Mouse (Mus musculus) neutrophil, adult 5-6 weeks (primary cell): Measurements from ENCODE around the gene Plekhg6. TPM values are rescaled to one million over a fixed set of nuclear protein-coding genes. Genes with fewer than 3 reads are reported as not detected.

ENCODE experiments used
- ATAC-seq: fragments of 151-379, 151-347 bp; 2 replicates; pipeline ENCODE4 v1.8.0; 2017; ENCODE audit warnings: mild to moderate bottlenecking, moderate TSS enrichment; ENCODE audit not compliant: insufficient number of reproducible peaks, poor library complexity, low FRiP score, severe bottlenecking; ENCODE audit errors: extremely low read depth
- total RNA-seq: library from RNA; stranded (forward); fragments of 200-1000 nt; gene quantifications from 2 replicates; pipeline ENCODE4 v1.2.3, GENCODE M21; 2017

Plekhg6 gene
- total RNA-seq, result 0.25 and 0.35 TPM in 2 replicates

DNA sequence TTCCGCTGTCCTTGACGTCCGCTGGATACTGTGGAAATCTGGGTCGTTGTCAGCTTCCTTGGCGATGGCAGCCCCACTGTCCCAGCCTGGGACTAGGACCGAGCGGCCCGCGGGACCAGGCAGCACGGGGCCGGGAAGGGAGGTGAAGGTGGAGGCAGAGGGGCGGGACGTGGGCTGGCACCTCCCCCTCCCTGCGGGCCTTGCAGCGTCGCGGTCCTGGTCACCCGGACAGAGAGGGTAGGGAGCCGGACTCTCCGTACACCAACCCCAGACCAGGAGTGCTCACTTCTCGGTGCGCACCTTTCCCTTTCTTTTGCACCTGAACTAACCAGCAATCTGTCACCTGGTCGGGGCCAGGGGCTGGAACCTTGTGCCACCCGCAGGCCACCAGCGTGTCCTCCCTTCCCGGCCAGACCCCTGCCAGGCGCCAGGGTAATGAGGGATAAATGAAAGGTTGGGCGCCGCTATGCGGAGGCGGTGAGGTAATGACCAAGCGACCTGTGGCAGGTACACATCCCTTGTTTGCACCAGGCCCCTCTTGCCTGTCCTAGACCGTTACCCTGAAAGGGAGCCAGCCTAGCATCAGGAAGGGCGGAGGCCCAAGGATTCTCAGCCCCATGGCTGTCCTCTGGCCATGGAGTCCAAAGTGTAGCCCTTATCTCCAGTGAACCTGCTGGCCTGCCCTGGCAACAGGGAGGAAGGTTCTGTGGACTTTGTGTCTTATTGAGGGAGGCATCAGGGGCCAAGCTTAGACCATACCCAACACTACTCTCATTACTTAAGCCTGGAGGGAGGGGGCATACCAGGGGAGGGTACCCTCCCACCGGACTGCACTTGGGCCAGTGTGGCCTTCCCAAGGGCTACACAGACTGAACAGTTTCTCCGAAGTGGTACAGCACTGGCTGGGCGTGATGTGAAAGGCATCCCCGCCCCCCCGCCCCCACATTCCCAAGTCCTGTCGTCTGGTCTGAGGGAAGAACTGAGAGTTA, at the start of gene Plekhg6:
TSS of gene Plekhg6 (minus strand) at position 422 of the 989 bp plus-strand sequence.
- no peak for ATAC-seq

DNA sequence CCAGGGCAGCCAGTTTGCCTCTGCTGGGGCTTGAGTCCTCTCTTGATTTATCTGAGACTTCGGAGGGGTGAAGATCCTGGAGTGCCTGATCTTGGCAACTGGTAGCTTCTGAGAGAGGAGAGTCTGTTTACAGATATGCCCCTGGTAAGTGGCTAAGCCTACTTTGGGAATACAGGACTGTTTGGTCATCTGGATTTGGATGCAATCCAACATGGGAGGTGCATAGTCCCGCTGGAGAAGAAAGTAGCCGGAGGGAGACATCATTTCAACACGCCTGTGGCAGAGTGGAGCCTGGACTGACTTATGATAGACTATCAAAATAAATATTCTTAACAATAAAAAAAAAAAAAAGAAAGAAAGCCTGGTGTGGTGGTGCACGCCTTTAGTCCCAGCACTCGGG, 49.1 kb upstream of the Plekhg6 start:
- ATAC-seq, result no peak

- ATAC-seq, result peak; percentile 92
Observed at GRCm38 (mm10) chr6:125426383-125427360, 46.1 kb upstream of the Plekhg6 start.

DNA sequence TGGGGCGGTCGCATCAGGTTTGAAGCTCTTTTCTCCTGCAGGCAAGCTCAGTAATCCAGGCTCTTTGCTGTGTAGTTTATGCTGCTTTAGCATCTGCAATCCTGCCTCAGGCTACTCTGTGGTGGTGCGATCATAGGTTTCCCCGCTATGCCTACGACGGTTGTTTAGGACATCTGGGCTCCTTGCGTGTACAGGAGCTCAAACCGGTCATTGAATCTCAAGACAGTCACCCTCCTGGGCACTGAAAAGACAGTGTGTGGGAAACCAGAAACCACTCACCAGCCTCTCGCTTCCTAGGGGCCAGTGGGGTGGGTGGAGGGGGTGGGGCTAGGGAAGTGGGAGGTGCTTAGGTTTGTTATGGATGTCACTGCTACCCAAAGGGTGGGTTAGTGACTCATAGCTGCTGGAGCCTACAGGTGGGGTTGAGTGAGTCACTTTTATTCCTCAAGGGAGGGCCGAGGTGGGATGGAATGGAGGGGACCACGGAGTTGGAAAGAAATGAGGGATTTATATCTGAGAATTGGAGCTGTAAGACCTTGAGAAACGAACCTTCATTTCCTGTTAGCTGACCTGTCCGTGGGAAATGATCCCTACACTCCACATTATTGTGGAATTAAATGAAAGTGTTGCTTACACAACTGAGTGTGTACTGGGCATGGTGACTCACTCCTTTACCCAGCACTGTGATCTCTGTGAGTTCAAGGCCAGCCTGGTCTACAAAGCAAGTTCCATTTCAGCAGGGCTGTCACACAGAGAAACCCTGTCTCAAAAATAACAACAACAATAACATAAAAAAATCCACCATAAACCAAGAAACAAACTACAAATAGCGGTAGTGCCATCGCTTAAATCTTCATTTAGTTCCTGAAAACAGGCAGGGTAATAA, 44.9 kb upstream of the Plekhg6 start:
- no peak for ATAC-seq

GRCm38 (mm10) chr6:125424156-125424555, 43.6 kb upstream of the Plekhg6 start:
- no peak for ATAC-seq

DNA sequence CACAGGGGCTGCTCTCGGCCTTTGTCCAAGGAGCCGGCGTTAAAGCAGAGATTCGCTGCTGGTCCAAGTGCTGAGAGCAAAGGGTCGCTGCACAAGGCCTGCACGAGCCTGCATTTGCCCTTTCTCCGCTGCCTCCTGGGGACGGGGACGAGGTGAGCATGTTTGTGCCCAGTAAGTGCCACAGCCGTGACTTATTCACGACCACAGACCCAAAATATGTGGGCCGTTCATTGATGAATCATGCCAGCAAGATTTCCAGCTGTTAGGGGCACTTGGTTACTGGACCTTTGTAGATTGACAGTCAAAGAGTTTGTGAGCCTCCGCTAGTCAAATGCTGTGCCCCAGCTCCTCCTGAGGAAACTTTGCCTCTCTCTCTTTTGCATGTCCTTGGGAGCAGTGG, 42.9 kb upstream of the Plekhg6 start:
- ATAC-seq, result no peak

DNA sequence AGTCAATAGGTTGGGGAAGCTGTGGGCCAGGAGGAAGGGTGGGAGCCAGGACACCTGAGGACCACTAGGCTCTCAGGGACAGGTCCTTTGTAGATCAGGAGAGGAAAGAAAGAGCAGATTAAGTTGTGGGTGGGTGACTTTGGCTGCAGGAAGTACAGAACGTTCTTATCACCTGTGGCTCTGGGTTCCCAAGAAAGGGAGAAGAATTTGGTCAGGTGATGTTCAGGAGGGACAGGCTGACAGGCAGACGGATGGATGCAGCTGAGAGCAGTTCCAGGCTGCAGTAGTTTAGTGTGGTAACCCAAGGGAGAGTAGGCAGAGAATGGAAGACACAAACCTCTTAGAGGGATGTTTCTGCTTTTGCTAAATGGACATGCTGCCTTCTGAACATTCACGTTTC, 42.5 kb upstream of the Plekhg6 start:
- ATAC-seq, result no peak

GRCm38 (mm10) chr6:125422051-125422822, 41.6 kb upstream of the Plekhg6 start:
- ATAC-seq, result peak; percentile 23; the same call in 1 of the 2 replicates

DNA sequence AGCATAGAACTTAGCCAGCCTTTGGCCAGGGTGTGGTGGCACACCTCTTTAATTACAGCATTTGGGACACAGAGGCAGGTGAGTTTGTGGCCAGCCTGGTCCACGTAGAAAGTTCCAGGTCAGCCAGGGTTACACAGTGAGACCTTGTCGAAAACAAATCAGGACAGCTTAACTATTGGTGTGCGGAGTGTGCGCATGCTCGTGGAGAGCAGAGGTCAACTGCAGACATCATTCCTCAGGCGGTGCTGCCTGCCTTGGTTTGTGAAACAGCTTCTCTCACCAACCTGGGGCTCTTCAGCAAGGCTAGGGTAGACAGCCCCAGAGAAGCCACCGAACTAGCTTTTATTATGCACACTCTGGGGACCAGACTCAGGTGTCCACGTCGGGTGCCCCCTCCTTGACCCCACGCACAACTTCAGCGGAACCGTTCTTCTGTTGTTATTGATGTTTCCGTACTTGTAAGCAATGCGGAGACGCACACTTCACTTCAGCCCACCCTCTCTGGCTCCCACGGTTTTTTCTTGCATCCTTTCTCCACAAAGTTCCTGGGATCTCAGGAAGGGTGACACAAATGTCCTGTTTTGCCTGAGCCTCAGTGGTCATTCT, 40.0 kb upstream of the Plekhg6 start:
- no peak for ATAC-seq

DNA sequence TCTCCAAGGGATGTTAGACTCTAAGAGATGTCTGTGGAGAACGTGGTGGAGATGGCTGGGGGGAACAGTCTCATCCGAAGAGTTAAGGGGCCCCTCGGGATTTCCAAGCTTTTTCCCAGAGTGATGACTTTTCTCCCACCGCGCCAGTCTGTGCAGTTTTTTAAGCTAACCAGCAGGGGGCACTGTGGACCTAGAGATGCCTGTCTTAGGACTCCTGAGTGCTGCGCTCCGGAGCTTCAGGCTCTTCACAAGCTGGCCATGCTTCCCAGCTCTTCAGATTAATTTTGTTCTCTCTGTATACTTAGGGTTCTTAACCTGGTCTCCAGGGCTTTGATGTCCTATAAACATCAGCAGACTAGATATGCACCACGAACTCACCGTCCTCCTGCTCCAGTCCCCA, 38.2 kb upstream of the Plekhg6 start:
- ATAC-seq, result peak; percentile 67

- ATAC-seq, result no peak
Observed at GRCm38 (mm10) chr6:125413326-125413725, 32.7 kb upstream of the Plekhg6 start.

GRCm38 (mm10) chr6:125411661-125412060, 31.1 kb upstream of the Plekhg6 start:
- no peak for ATAC-seq

- peak; percentile 78 for ATAC-seq
Observed at GRCm38 (mm10) chr6:125410995-125411547, 30.5 kb upstream of the Plekhg6 start.

GRCm38 (mm10) chr6:125410551-125410950, 30.0 kb upstream of the Plekhg6 start:
- ATAC-seq, result no peak

DNA sequence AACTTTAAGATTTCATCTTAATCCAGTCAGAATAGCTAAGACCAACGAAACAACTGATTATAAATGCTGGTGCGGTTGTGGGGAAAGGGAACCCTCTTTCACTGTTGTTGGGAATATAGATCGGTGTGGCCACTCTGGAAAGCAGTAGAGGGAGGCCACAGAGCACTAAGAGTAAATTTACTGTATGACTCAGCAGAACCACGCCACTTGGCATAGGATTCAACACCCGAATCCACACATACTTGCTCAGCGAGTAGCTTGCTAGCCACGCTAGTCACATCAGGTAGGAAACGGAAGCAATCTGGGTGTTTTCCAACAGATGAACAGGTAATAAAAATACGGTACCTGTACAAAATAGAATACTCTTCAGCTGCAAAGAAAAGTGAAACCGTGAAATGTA, 27.1 kb upstream of the Plekhg6 start:
- ATAC-seq, result no peak

GRCm38 (mm10) chr6:125407224-125407623, 26.6 kb upstream of the Plekhg6 start:
- no peak for ATAC-seq
